ENCODE assay signal across 17 mouse cellular contexts in the genomic region with DNA sequence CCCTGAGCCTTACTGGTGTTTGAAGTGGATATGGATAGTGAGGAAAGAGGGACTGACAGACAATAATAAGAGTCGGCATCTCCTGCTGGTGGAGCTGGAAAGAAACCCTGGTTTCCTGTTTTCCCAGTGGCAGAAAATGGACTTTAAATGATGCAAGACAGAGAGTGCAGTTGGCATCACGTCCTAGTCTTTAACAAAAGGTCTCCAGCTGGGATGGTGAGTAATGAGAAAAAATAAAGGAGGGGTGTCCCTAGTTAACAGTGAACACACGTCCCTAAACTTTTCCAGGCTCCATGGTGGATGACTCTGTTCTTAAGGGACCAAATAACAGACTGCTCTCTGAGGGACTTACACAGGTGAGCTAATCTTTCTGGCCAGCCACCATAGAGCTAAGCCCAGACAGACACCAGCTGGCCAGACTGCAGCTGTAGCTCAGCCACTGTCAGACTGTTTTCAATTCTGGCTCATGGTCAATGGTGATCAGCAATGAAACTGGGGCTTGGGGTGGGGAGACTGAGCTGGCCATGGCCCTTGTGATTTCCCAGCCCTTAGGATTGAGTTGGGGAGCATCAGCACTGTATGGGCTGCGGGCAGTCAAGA. TPM values are rescaled to one million over a fixed set of nuclear protein-coding genes. Genes with fewer than 3 reads are reported as not detected.
DNase-seq lines count a peak whose midpoint lies in the region; ATAC-seq and TF ChIP-seq lines count a peak whose summit lies in the region.
"Had no signal": no experiment of that assay in that cellular context is flagged by ENCODE, and none has a peak within 500 bp of the region (broad histone marks: within the 10 kb centered on the region; RNA-seq: fewer than 3 reads in every experiment).

No protein-coding gene starts in this region.

- no peak overlapping the region for H3K4me3 ChIP-seq in lung, postnatal 0 days (ENCODE audit: low read depth, low read length)
- H3K4me3 ChIP-seq in lung, adult 2 months (replicated peaks; ENCODE audit: extremely low read depth, low read depth, low read length): no peak overlapping the region
- H3K4me3 ChIP-seq in hindbrain, embryonic 15.5 days: no peak overlapping the region
- H3K4me3 ChIP-seq: embryonic facial prominence, embryonic 15.5 days; gastrocnemius, adult 2 months; lung, embryonic 15.5 days; midbrain, embryonic 12.5 days had no signal

- H3K9ac ChIP-seq in lung, postnatal 0 days (replicated peaks; ENCODE audit: low read depth): no peak overlapping the region
- no peak overlapping the region for H3K9ac ChIP-seq in hindbrain, embryonic 15.5 days
- H3K9ac ChIP-seq: embryonic facial prominence, embryonic 15.5 days; lung, embryonic 15.5 days; midbrain, embryonic 12.5 days had no signal

- DNase-seq in heart, adult 11 months: peak; percentile 89
- no peak for DNase-seq in heart, adult 18-20 months
- peak; percentile 14 for DNase-seq in lung, postnatal 0 days (ENCODE audit: low spot score)
- DNase-seq in lung, adult 2 months: no peak
- DNase-seq in retina, embryonic 14.5 days (ENCODE audit: low spot score): peak; percentile 14
- no peak for DNase-seq in T-cell, adult 2 months (ENCODE audit: low spot score)
- DNase-seq in frontal cortex, postnatal 10 days (ENCODE audit: low spot score in 2 of 2): no peak
- DNase-seq: adrenal gland, postnatal 36 days; cerebellum, adult 2 months; gastrocnemius, adult 2 months had no signal

- TF ChIP-seq CTCF in lung, postnatal 0 days (IDR thresholded peaks at IDR 0.05): no peak
- no peak for TF ChIP-seq CTCF in lung, adult 2 months (IDR thresholded peaks at IDR 0.05; ENCODE audit: insufficient read depth, low read length)

- ATAC-seq in lung, postnatal 0 days: no peak
- peak; percentile 47; the same call in 1 of the 2 replicates for ATAC-seq in hindbrain, embryonic 15.5 days (ENCODE audit: low FRiP score, low read depth)
- ATAC-seq: inflammation-experienced regulatory T-cells, adult 6 months had no signal

- no peaks in the 10 kb centered on the region for H3K9me3 ChIP-seq in lung, postnatal 0 days (ENCODE audit: low read length)
- H3K9me3 ChIP-seq in hindbrain, embryonic 15.5 days: no peaks in the 10 kb centered on the region
- H3K9me3 ChIP-seq: embryonic facial prominence, embryonic 15.5 days; lung, embryonic 15.5 days; midbrain, embryonic 12.5 days had no signal

- no peak overlapping the region for H3K27ac ChIP-seq in lung, postnatal 0 days (ENCODE audit: low read length)
- H3K27ac ChIP-seq in hindbrain, embryonic 15.5 days (replicated peaks): peak overlapping the region; percentile 40; the same call in 1 of the 2 replicates
- H3K27ac ChIP-seq: embryonic facial prominence, embryonic 15.5 days; gastrocnemius, adult 2 months; lung, embryonic 15.5 days; midbrain, embryonic 12.5 days had no signal

- TF ChIP-seq EP300 in lung, postnatal 0 days (IDR thresholded peaks at IDR 0.05): no peak

- H3K4me1 ChIP-seq in lung, postnatal 0 days (ENCODE audit: insufficient read depth, low read depth, low read length): no peaks in the 10 kb centered on the region
- no peaks in the 10 kb centered on the region for H3K4me1 ChIP-seq in lung, adult 2 months (ENCODE audit: control insufficient read depth, insufficient read depth, low read length)
- H3K4me1 ChIP-seq in hindbrain, embryonic 15.5 days (replicated peaks): peaks cover 16% of the 10 kb centered on the region
- H3K4me1 ChIP-seq: embryonic facial prominence, embryonic 15.5 days had no signal

- H3K4me2 ChIP-seq in lung, postnatal 0 days (replicated peaks; ENCODE audit: low read depth, low read length): no peak overlapping the region
- no peak overlapping the region for H3K4me2 ChIP-seq in hindbrain, embryonic 15.5 days
- H3K4me2 ChIP-seq: embryonic facial prominence, embryonic 15.5 days; lung, embryonic 15.5 days; midbrain, embryonic 12.5 days had no signal

- no peaks in the 10 kb centered on the region for H3K36me3 ChIP-seq in lung, postnatal 0 days (ENCODE audit: insufficient read depth, low read length)
- no peaks in the 10 kb centered on the region for H3K36me3 ChIP-seq in hindbrain, embryonic 15.5 days
- H3K36me3 ChIP-seq: embryonic facial prominence, embryonic 15.5 days; lung, embryonic 15.5 days; midbrain, embryonic 12.5 days had no signal

- TF ChIP-seq POLR2A in lung, adult 2 months (IDR thresholded peaks at IDR 0.05; ENCODE audit: borderline replicate concordance, extremely low read depth, low read depth, low read length): no peak

- WGBS in lung, postnatal 0 days: 46% methylated on average over 4 of the region's 4 CpGs
- 56% methylated on average over 4 of the region's 4 CpGs for WGBS in lung, adult 2 months
- 30% methylated on average over 4 of the region's 4 CpGs for WGBS in hindbrain, embryonic 15.5 days

- no peaks in the 10 kb centered on the region for H3K27me3 ChIP-seq in lung, postnatal 0 days (replicated peaks; ENCODE audit: insufficient read depth, low read length)
- peaks cover 64% of the 10 kb centered on the region for H3K27me3 ChIP-seq in hindbrain, embryonic 15.5 days
- H3K27me3 ChIP-seq: embryonic facial prominence, embryonic 15.5 days; lung, embryonic 15.5 days had no signal

RNA-seq across cellular contexts. Expression of gene Csrp3, which starts 13.4 kb away (rescaled TPM):
- total RNA-seq in heart, adult 18-20 months (2021): 1,000 to 10,000 TPM; 1,990 to 2,288 TPM
- 32.0 and 42.2 TPM in 2 replicates for polyA plus RNA-seq in lung, postnatal 0 days (2015; fragmentation: Nextera tagmentation; extraction: Ambion mirVana)
- 8.8 and 38.0 TPM in 2 replicates for polyA plus RNA-seq in lung, adult 2 months (2012; rRNA removed)
- 0.47 and 0.56 TPM in 2 replicates for polyA plus RNA-seq in hindbrain, embryonic 15.5 days (2015; fragmentation: Nextera tagmentation; extraction: Ambion mirVana)
- total RNA-seq: adrenal gland, postnatal 36 days; left cerebral cortex, postnatal 25 days had no signal
- polyA plus RNA-seq: cerebellum, adult 2 months; inflammation-experienced regulatory T-cells, adult 6 months; large intestine, adult 2 months had no signal

RNA-seq across cellular contexts. Expression of gene Zdhhc13, which starts 45.7 kb away (rescaled TPM):
- total RNA-seq in heart, adult 18-20 months (2021): 10 to 100 TPM; 11.2 to 13.8 TPM
- 15.5 and 15.7 TPM in 2 replicates for polyA plus RNA-seq in lung, postnatal 0 days (2015; fragmentation: Nextera tagmentation; extraction: Ambion mirVana)
- 4.7 and 11.2 TPM in 2 replicates for polyA plus RNA-seq in lung, adult 2 months (2012; rRNA removed)
- polyA plus RNA-seq in hindbrain, embryonic 15.5 days (2015; fragmentation: Nextera tagmentation; extraction: Ambion mirVana): 35.8 and 37.9 TPM in 2 replicates

RNA-seq across cellular contexts. Expression of gene E2f8, which starts 46.9 kb away (rescaled TPM):
- total RNA-seq in heart, adult 18-20 months (2021): under 1 TPM; 0.45 to 0.82 TPM
- 0.93 and 1.5 TPM in 2 replicates for polyA plus RNA-seq in lung, postnatal 0 days (2015; fragmentation: Nextera tagmentation; extraction: Ambion mirVana)
- 0.41 and 0.90 TPM in 2 replicates for polyA plus RNA-seq in lung, adult 2 months (2012; rRNA removed)
- 3.4 and 4.4 TPM in 2 replicates for polyA plus RNA-seq in hindbrain, embryonic 15.5 days (2015; fragmentation: Nextera tagmentation; extraction: Ambion mirVana)
- total RNA-seq: gastrocnemius, adult 2 months had no signal

Comparison
In these comparisons a context has a peak if more than half of its experiments do, and no peak if none do; other contexts are left out.
1. DNase-seq: peak in heart, adult 11 months (single experiment), lung, postnatal 0 days (single experiment) and retina, embryonic 14.5 days (single experiment); none in heart, adult 18-20 months (0 of 2), lung, adult 2 months (single experiment), T-cell, adult 2 months (single experiment) and frontal cortex, postnatal 10 days (0 of 2).